Mouse (Mus musculus) brain, embryonic 14.5 days (tissue): Measurements from ENCODE around the gene Diaph2.

ENCODE experiments used
- CTCF ChIP-seq: fragments of 200-500 bp; IDR thresholded peaks from 2 replicates; pipeline ENCODE4 v1.5.1; 2012; ENCODE audit warnings: inconsistent platforms, mild to moderate bottlenecking, moderate library complexity, borderline replicate concordance; ENCODE audit not compliant: insufficient read depth, insufficient read length; ENCODE audit errors: extremely low read depth
- POLR2A ChIP-seq: fragments of 200-500 bp; IDR thresholded peaks from 2 replicates; pipeline ENCODE4 v1.6.1; 2012; ENCODE audit warnings: mild to moderate bottlenecking, inconsistent platforms, borderline replicate concordance; ENCODE audit not compliant: poor library complexity, insufficient read depth, insufficient read length, severe bottlenecking; ENCODE audit errors: extremely low read depth

DNA sequence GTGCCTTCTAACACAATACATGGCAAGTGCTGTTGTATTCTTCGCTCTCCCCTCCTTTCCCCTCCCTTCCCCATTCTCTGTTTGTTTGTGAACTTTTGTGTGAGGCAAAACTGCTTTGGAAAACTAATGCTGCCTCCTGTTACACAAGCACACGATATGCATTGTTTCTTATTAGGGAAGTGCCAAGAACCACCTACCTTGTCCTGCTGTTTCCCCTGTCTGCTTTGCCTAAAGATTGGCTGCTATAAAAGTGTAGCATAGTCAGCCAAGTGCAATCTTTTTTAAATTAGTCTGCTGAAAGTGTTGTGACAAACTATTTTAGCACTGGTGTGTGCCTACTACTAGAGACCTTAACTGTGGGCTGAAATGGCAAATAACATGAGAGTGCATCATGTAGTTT, 15.8 kb downstream of the Diaph2 start:
- TF ChIP-seq POLR2A (no peak), CTCF (no peak)
